Mouse (Mus musculus) heart, embryonic 11.5 days (tissue): ENCODE data around the gene Pcnx2. TPM values are rescaled to one million over a fixed set of nuclear protein-coding genes. Genes with fewer than 3 reads are reported as not detected.

Experiments used
- polyA plus RNA-seq: library from polyadenylated mRNA; unstranded; fragments of >200 nt; fragmentation: Nextera tagmentation; extraction: Ambion mirVana; gene quantifications from 2 replicates; pipeline ENCODE4 v1.2.1, GENCODE M21; 2014

Gene Pcnx2
- polyA plus RNA-seq, 1 experiment from 2014 or later: 0.27 TPM

Other genes starting within 250 kb of the Pcnx2 start
- gene Map10, start 228.5 kb downstream of the Pcnx2 start, polyA plus RNA-seq: 6.1 and 8.1 TPM in 2 replicates
- 25.3 and 29.5 TPM in 2 replicates for gene Ntpcr, start 168.4 kb downstream of the Pcnx2 start, polyA plus RNA-seq
- gene Map3k21, start 12.1 kb upstream of the Pcnx2 start, polyA plus RNA-seq: 0.06 and 0.10 TPM in 2 replicates
- gene Kcnk1, start 96.9 kb upstream of the Pcnx2 start, polyA plus RNA-seq: 2.3 and 4.0 TPM in 2 replicates